Mouse (Mus musculus) midbrain, embryonic 10.5 days (tissue): ENCODE measurements around the gene Fndc8. TPM values are rescaled to one million over a fixed set of nuclear protein-coding genes. Genes with fewer than 3 reads are reported as not detected.
A peak's percentile ranks its signal among the peaks of the same experiment; 100 is the strongest.

ENCODE experiments used
- DNase-seq: peaks from one replicate; pipeline ENCODE4 v3.0.0-alpha.2; 2017; ENCODE audit warnings: low spot score
- H3K27ac ChIP-seq: fragments of 300-500 bp; sonication (generic); replicated peaks from 2 replicates; pipeline ENCODE4 v1.5.1; 2016; ENCODE audit warnings: mild to moderate bottlenecking
- H3K27me3 ChIP-seq: fragments of 300-500 bp; sonication (generic); 2 replicates; pipeline ENCODE4 v1.6.1; 2016; ENCODE audit warnings: low read depth, mild to moderate bottlenecking; ENCODE audit not compliant: poor library complexity, severe bottlenecking
- H3K36me3 ChIP-seq: fragments of 300-500 bp; sonication (generic); 2 replicates; pipeline ENCODE4 v1.6.1; 2016; ENCODE audit warnings: mild to moderate bottlenecking, moderate library complexity
- H3K4me1 ChIP-seq: fragments of 300-500 bp; sonication (generic); 2 replicates; pipeline ENCODE4 v1.6.1; 2016
- H3K4me3 ChIP-seq: fragments of 300-500 bp; sonication (generic); 2 replicates; pipeline ENCODE4 v1.5.1; 2016; ENCODE audit warnings: mild to moderate bottlenecking, moderate library complexity
- H3K9me3 ChIP-seq: fragments of 300-500 bp; sonication (generic); replicated peaks from 2 replicates; pipeline ENCODE4 v1.6.1; 2016; ENCODE audit warnings: mild to moderate bottlenecking
- WGBS: fragments of 180-500 bp; shearing (Covaris S2); methylation state at CpG from one replicate; pipeline ENCODE4 v1.1.7; 2016; 5-methylcytosine and 5-hydroxymethylcytosine counted together
- polyA plus RNA-seq: library from polyadenylated mRNA; unstranded; fragments of >200 nt; fragmentation: Nextera tagmentation; extraction: Ambion mirVana; gene quantifications from 2 replicates; pipeline ENCODE4 v1.2.1, GENCODE M21; 2016

The Fndc8 gene
- polyA plus RNA-seq, 1 experiment from 2014 or later, result 0.28 TPM

- Histone ChIP-seq H3K27ac (no peak overlapping the region), H3K9me3 (no peaks in the 10 kb centered on the region), H3K4me3 (no peak overlapping the region), H3K36me3 (no peaks in the 10 kb centered on the region), H3K4me1 (peaks cover 15% of the 10 kb centered on the region), H3K27me3 (no peaks in the 10 kb centered on the region)
- 83% methylated on average over 13 of the region's 13 CpGs for WGBS
- DNase-seq, result no peak
Measured at GRCm38 (mm10) chr11:82857307-82857848, 34.5 kb upstream of the Fndc8 start.

GRCm38 (mm10) chr11:82860759-82861158, 31.2 kb upstream of the Fndc8 start:
- DNase-seq, result no peak
- no peaks in the 10 kb centered on the region for H3K9me3 ChIP-seq
- H3K27ac ChIP-seq, result no peak overlapping the region
- 90% methylated on average over 6 of the region's 6 CpGs for WGBS
- no peaks in the 10 kb centered on the region for H3K27me3 ChIP-seq
- no peak overlapping the region for H3K4me3 ChIP-seq
- peaks cover 18% of the 10 kb centered on the region for H3K4me1 ChIP-seq
- H3K36me3 ChIP-seq, result no peaks in the 10 kb centered on the region

DNA sequence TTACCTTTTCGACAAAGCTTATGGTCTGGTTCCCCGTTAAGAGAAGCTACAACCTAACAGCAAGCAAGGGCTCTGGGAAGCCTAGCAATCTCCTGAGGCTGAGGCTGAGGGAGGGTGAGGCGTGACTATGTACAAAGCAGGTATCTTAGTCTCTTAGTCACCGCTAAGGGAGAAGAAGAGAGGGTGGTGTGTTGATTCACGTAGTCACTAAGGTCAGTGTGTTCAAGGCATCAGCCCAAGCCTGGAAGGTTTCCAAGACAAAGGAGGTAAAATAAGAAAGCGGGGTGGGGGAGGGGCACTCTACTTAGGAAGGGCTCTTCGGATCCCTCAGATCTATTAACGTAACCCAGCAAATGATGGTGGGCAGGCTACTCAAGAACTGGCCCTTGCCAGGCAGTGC, 30.4 kb upstream of the Fndc8 start:
- H3K4me1 ChIP-seq, result peaks cover 15% of the 10 kb centered on the region
- no peaks in the 10 kb centered on the region for H3K27me3 ChIP-seq
- peak overlapping the region; percentile 9; the same call in 1 of the 2 replicates for H3K27ac ChIP-seq
- H3K36me3 ChIP-seq, result no peaks in the 10 kb centered on the region
- H3K9me3 ChIP-seq, result no peaks in the 10 kb centered on the region
- WGBS, result 76% methylated on average over 8 of the region's 8 CpGs
- DNase-seq, result no peak
- H3K4me3 ChIP-seq, result no peak overlapping the region

DNA sequence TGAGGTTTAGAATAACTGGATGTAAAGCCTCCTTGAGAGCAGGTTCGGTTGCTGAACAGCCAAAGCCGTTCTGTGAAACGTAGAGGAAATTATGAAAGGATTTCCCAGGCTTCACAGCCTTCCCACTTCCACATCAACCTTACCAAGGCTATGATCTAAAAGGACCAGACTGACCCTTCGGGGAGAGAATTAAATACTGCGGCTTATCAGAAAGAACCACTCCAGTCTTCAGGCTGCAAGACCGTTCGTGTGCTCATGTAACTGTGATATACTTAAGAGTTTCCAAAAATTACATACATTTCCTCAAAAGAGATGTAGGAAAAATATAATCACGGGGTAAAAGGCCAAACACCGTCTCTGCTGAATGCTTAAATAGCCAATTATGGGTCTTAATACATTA, 29.3 kb upstream of the Fndc8 start:
- H3K27me3 ChIP-seq, result no peaks in the 10 kb centered on the region
- 91% methylated on average over 9 of the region's 9 CpGs for WGBS

GRCm38 (mm10) chr11:82863059-82863458, 28.9 kb upstream of the Fndc8 start:
- DNase-seq, result no peak
- peaks cover 16% of the 10 kb centered on the region for H3K4me1 ChIP-seq
- no peaks in the 10 kb centered on the region for H3K27me3 ChIP-seq
- H3K36me3 ChIP-seq, result no peaks in the 10 kb centered on the region
- H3K27ac ChIP-seq, result no peak overlapping the region
- WGBS, result 81% methylated on average over 2 of the region's 2 CpGs
- no peak overlapping the region for H3K4me3 ChIP-seq
- H3K9me3 ChIP-seq, result no peaks in the 10 kb centered on the region

More for the DNA sequence above, 29.3 kb upstream of the Fndc8 start:
- Histone ChIP-seq H3K4me1 (peaks cover 16% of the 10 kb centered on the region), H3K27ac (no peak overlapping the region), H3K36me3 (no peaks in the 10 kb centered on the region), H3K4me3 (no peak overlapping the region), H3K9me3 (no peaks in the 10 kb centered on the region)
- DNase-seq, result no peak

GRCm38 (mm10) chr11:82863488-82863931, 28.4 kb upstream of the Fndc8 start:
- no peaks in the 10 kb centered on the region for H3K27me3 ChIP-seq
- DNase-seq, result no peak
- H3K4me1 ChIP-seq, result peaks cover 16% of the 10 kb centered on the region
- no peak overlapping the region for H3K27ac ChIP-seq
- H3K36me3 ChIP-seq, result no peaks in the 10 kb centered on the region
- H3K9me3 ChIP-seq, result no peaks in the 10 kb centered on the region
- H3K4me3 ChIP-seq, result no peak overlapping the region
- 76% methylated on average over 4 of the region's 4 CpGs for WGBS

- Histone ChIP-seq H3K36me3 (no peaks in the 10 kb centered on the region), H3K4me1 (peaks cover 28% of the 10 kb centered on the region), H3K27me3 (0 out of 2 replicates have a peak, but pooled peaks cover 6% of the 10 kb centered on the region), H3K9me3 (no peaks in the 10 kb centered on the region), H3K4me3 (no peak overlapping the region), H3K27ac (no peak overlapping the region)
- 78% methylated on average over 10 of the region's 10 CpGs for WGBS
- no peak for DNase-seq
Measured at GRCm38 (mm10) chr11:82865957-82866356, 26.0 kb upstream of the Fndc8 start.

- WGBS, result 34% methylated on average over 7 of the region's 7 CpGs
- H3K27me3 ChIP-seq, result 0 out of 2 replicates have a peak, but pooled peaks cover 6% of the 10 kb centered on the region
- H3K27ac ChIP-seq, result no peak overlapping the region
Measured at GRCm38 (mm10) chr11:82866850-82867564, 24.9 kb upstream of the Fndc8 start.

DNA sequence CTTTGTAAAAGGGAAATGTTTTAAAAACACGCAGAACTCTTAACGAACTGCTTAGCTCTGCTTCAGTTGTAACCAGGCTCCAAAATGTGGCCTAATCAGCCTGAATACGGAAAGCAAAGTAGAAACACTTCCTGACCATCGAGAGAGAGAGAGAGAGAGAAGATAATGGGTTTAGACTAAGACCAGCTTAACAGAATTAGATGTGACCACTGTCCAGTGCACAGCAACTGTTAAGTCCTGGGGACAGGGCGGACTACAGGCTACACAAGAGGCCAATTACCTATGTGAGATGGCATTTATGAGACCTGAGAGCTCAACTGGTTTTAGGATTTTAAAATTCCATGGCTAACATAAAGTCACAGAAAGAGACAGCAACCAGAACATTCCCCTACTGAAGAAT, 24.0 kb upstream of the Fndc8 start:
- H3K9me3 ChIP-seq, result no peaks in the 10 kb centered on the region
- H3K27ac ChIP-seq, result no peak overlapping the region
- 71% methylated on average over 5 of the region's 5 CpGs for WGBS
- H3K4me1 ChIP-seq, result peaks cover 19% of the 10 kb centered on the region
- H3K4me3 ChIP-seq, result no peak overlapping the region
- H3K36me3 ChIP-seq, result no peaks in the 10 kb centered on the region
- 0 out of 2 replicates have a peak, but pooled peaks cover 6% of the 10 kb centered on the region for H3K27me3 ChIP-seq
- no peak for DNase-seq

More at GRCm38 (mm10) chr11:82866850-82867564, 24.9 kb upstream of the Fndc8 start:
- Histone ChIP-seq H3K4me1 (peaks cover 22% of the 10 kb centered on the region), H3K9me3 (no peaks in the 10 kb centered on the region), H3K4me3 (no peak overlapping the region), H3K36me3 (no peaks in the 10 kb centered on the region)
- no peak for DNase-seq

DNA sequence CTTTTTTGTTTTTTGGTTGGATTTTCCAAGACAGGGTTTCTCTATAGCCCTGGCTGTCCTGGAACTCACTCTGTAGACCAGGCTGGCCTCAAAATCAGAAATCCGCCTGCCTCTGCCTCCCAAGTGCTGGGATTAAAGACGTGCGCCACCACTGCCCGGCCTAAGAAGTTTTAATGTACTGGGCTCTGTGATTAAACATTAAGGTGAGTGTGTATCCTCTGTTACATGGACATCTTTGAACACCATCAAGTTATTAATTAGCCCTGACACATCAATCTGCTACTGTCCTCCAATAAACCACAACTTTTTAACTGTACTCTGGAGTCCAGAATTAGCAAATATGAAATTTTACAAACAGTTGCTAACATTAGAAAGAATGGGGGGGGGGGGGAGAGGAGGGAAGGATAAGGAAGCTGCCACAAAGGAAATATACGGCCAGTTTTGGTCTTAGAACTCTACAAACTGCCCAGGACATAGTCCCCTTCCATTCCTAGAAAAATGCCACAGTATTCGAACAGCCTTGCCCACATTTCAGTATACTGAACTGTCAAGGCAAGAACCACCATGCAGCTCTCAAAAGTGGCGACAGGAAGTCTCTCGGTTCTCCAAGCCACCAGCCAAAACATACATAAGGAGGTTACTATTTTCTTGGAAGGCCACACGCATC, 22.3 kb upstream of the Fndc8 start:
- DNase-seq, result no peak
- no peaks in the 10 kb centered on the region for H3K36me3 ChIP-seq
- peaks cover 16% of the 10 kb centered on the region for H3K4me1 ChIP-seq
- H3K4me3 ChIP-seq, result peak overlapping the region; percentile 87
- no peaks in the 10 kb centered on the region for H3K9me3 ChIP-seq
- H3K27ac ChIP-seq, result no peak overlapping the region
- 0 out of 2 replicates have a peak, but pooled peaks cover 6% of the 10 kb centered on the region for H3K27me3 ChIP-seq
- 77% methylated on average over 9 of the region's 9 CpGs for WGBS

GRCm38 (mm10) chr11:82870173-82871030, 21.5 kb upstream of the Fndc8 start:
- H3K27ac ChIP-seq, result peak overlapping the region; percentile 87
- peak overlapping the region; percentile 87 for H3K4me3 ChIP-seq
- 5% methylated on average over 36 of the region's 36 CpGs for WGBS
- no peaks in the 10 kb centered on the region for H3K36me3 ChIP-seq
- H3K27me3 ChIP-seq, result 0 out of 2 replicates have a peak, but pooled peaks cover 6% of the 10 kb centered on the region
- peaks cover 16% of the 10 kb centered on the region for H3K4me1 ChIP-seq
- H3K9me3 ChIP-seq, result no peaks in the 10 kb centered on the region
- DNase-seq, result peak; percentile 55

- Histone ChIP-seq H3K36me3 (no peaks in the 10 kb centered on the region), H3K27ac (peak within 1 kb of the TSS; percentile 87), H3K9me3 (no peaks in the 10 kb centered on the region), H3K4me3 (peak within 1 kb of the TSS; percentile 87), H3K4me1 (peaks cover 16% of the 10 kb centered on the region), H3K27me3 (0 out of 2 replicates have a peak, but pooled peaks cover 6% of the 10 kb centered on the region)
- DNase-seq, result peak; percentile 91
- under 1% methylated on average over 43 of the region's 43 CpGs for WGBS
Measured at GRCm38 (mm10) chr11:82871031-82871446, 20.9 kb upstream of the Fndc8 start, which contains the start of gene Rffl. Gene Rffl, minus strand, starts transcription at chr11:82871210.
